Comparison of ENCODE assay signal across 9 mouse cellular contexts in genomic region chr11:31248467-31248866, GRCm38 (mm10).
A peak's percentile ranks its signal among the peaks of the same experiment; 100 is the strongest.
DNase-seq lines count a peak whose midpoint lies in the region; ATAC-seq and TF ChIP-seq lines count a peak whose summit lies in the region.
"Had no signal": no experiment of that assay in that cellular context is flagged by ENCODE, and none has a peak within 500 bp of the region (broad histone marks: within the 10 kb centered on the region; RNA-seq: fewer than 3 reads in every experiment).

No protein-coding gene starts in this region.

- ATAC-seq in heart, embryonic 12.5 days (ENCODE audit: insufficient number of reproducible peaks, low FRiP score) = no peak

- WGBS in heart, embryonic 12.5 days = 21% methylated on average over 2 of the region's 2 CpGs

- H3K4me3 ChIP-seq in heart, embryonic 12.5 days = no peak overlapping the region
- H3K4me3 ChIP-seq in layer of hippocampus, adult 2 months = no peak overlapping the region; the same call in 1 of the 2 replicates
- H3K4me3 ChIP-seq: limb, embryonic 15.5 days had no signal

- H3K27me3 ChIP-seq in heart, embryonic 12.5 days (replicated peaks) = 0 out of 2 replicates have a peak, but pooled peaks cover 6% of the 10 kb centered on the region

- no peaks in the 10 kb centered on the region for H3K36me3 ChIP-seq in heart, embryonic 12.5 days
- H3K36me3 ChIP-seq: limb, embryonic 15.5 days had no signal

- H3K9ac ChIP-seq in heart, embryonic 12.5 days = no peak overlapping the region
- H3K9ac ChIP-seq: limb, embryonic 15.5 days had no signal

- no peaks in the 10 kb centered on the region for H3K4me1 ChIP-seq in heart, embryonic 12.5 days (replicated peaks)
- H3K4me1 ChIP-seq: limb, embryonic 15.5 days had no signal

- H3K4me2 ChIP-seq in heart, embryonic 12.5 days = no peak overlapping the region
- H3K4me2 ChIP-seq: limb, embryonic 15.5 days had no signal

- peak; percentile 63 to 89 for DNase-seq in heart, adult 18-20 months
- peak; percentile 37 to 92 for DNase-seq in adrenal gland, adult (ENCODE audit: inconsistent age in 2 of 2, low spot score in 1 of 2)
- peak; percentile 90 for DNase-seq in embryo, embryonic 10.5 days (ENCODE audit: low spot score)
- DNase-seq in gonadal fat pad, adult 2 months (ENCODE audit: low read depth) = peak; percentile 8
- peak; percentile 81 to 90 for DNase-seq in layer of hippocampus, adult 2 months (ENCODE audit: low spot score in 2 of 2)
- peak; percentile 68 for DNase-seq in lung, postnatal 25 days (ENCODE audit: low spot score)
- peak; percentile 10 for DNase-seq in right cerebral cortex, postnatal 25 days

- no peaks in the 10 kb centered on the region for H3K9me3 ChIP-seq in heart, embryonic 12.5 days (replicated peaks)
- H3K9me3 ChIP-seq: limb, embryonic 15.5 days had no signal

- no peak overlapping the region for H3K27ac ChIP-seq in heart, embryonic 12.5 days (ENCODE audit: poor library complexity, severe bottlenecking)
- peak overlapping the region; percentile 74 for H3K27ac ChIP-seq in layer of hippocampus, adult 2 months
- H3K27ac ChIP-seq: limb, embryonic 15.5 days had no signal

- TF ChIP-seq CTCF in layer of hippocampus, adult 2 months (conservative IDR thresholded peaks at IDR 0.05) = peak; percentile 88

Comparison
In these comparisons a context has a peak if more than half of its experiments do, and no peak if none do; other contexts are left out.
1. DNase-seq: peak in every context shown above with its lines; median percentile 90 in embryo, embryonic 10.5 days; 86 in layer of hippocampus, adult 2 months; 76 in heart, adult 18-20 months; 68 in lung, postnatal 25 days; 64 in adrenal gland, adult; 10 in right cerebral cortex, postnatal 25 days; 8 in gonadal fat pad, adult 2 months.